Mouse (Mus musculus): ENCODE measurements around the gene Ddah2. TPM values are rescaled to one million over a fixed set of nuclear protein-coding genes. Genes with fewer than 3 reads are reported as not detected.

The Ddah2 gene
- polyA plus RNA-seq, 1 experiment: 54.0 TPM

GRCm38 (mm10) chr17:35055691-35056495, 2.9 kb upstream of the Ddah2 start:
- H3K36me3 ChIP-seq (ENCODE audit: control insufficient read depth, insufficient read depth, low read length): peaks cover 55% of the 10 kb centered on the region
- TF ChIP-seq CTCF (IDR thresholded peaks at IDR 0.05; ENCODE audit: borderline replicate concordance, control insufficient read depth, extremely low read depth, insufficient read depth, low read length, poor library complexity): no peak
- TF ChIP-seq POLR2A (IDR thresholded peaks at IDR 0.05; ENCODE audit: control insufficient read depth, extremely low read depth, insufficient read depth, low read length, poor library complexity): no peak
- H3K4me3 ChIP-seq (ENCODE audit: control insufficient read depth, insufficient read depth, low read length): no peak overlapping the region
- DNase-seq: no peak
- 96% methylated on average over 7 of the region's 7 CpGs for WGBS
- H3K27me3 ChIP-seq (ENCODE audit: control insufficient read depth, insufficient read depth, low read length): no peaks in the 10 kb centered on the region
- peaks cover 25% of the 10 kb centered on the region for H3K4me1 ChIP-seq (replicated peaks; ENCODE audit: control insufficient read depth, insufficient read depth, low read length)
- H3K27ac ChIP-seq (ENCODE audit: control insufficient read depth, insufficient read depth, low read length): no peak overlapping the region

- peaks cover 55% of the 10 kb centered on the region for H3K36me3 ChIP-seq (ENCODE audit: control insufficient read depth, insufficient read depth, low read length)
Measured at GRCm38 (mm10) chr17:35057090-35057489, 1.7 kb upstream of the Ddah2 start.

GRCm38 (mm10) chr17:35058316-35058715, 519 bp upstream of the Ddah2 start:
- Histone ChIP-seq H3K4me3 (ENCODE audit: control insufficient read depth, insufficient read depth, low read length) (no peak overlapping the region), H3K27me3 (ENCODE audit: control insufficient read depth, insufficient read depth, low read length) (no peaks in the 10 kb centered on the region), H3K4me1 (replicated peaks; ENCODE audit: control insufficient read depth, insufficient read depth, low read length) (peaks cover 12% of the 10 kb centered on the region), H3K27ac (ENCODE audit: control insufficient read depth, insufficient read depth, low read length) (no peak overlapping the region), H3K36me3 (ENCODE audit: control insufficient read depth, insufficient read depth, low read length) (peaks cover 45% of the 10 kb centered on the region)
- TF ChIP-seq CTCF (IDR thresholded peaks at IDR 0.05; ENCODE audit: borderline replicate concordance, control insufficient read depth, extremely low read depth, insufficient read depth, low read length, poor library complexity): no peak
- TF ChIP-seq POLR2A (IDR thresholded peaks at IDR 0.05; ENCODE audit: control insufficient read depth, extremely low read depth, insufficient read depth, low read length, poor library complexity): no peak
- WGBS: 88% methylated on average over 9 of the region's 9 CpGs
- DNase-seq: no peak

More at GRCm38 (mm10) chr17:35057090-35057489, 1.7 kb upstream of the Ddah2 start:
- H3K27me3 ChIP-seq (ENCODE audit: control insufficient read depth, insufficient read depth, low read length): no peaks in the 10 kb centered on the region
- DNase-seq: no peak
- 29% methylated on average over 3 of the region's 3 CpGs for WGBS
- no peak overlapping the region for H3K27ac ChIP-seq (ENCODE audit: control insufficient read depth, insufficient read depth, low read length)
- no peak overlapping the region for H3K4me3 ChIP-seq (ENCODE audit: control insufficient read depth, insufficient read depth, low read length)
- H3K4me1 ChIP-seq (replicated peaks; ENCODE audit: control insufficient read depth, insufficient read depth, low read length): peaks cover 22% of the 10 kb centered on the region
- TF ChIP-seq CTCF (IDR thresholded peaks at IDR 0.05; ENCODE audit: borderline replicate concordance, control insufficient read depth, extremely low read depth, insufficient read depth, low read length, poor library complexity): no peak
- no peak for TF ChIP-seq POLR2A (IDR thresholded peaks at IDR 0.05; ENCODE audit: control insufficient read depth, extremely low read depth, insufficient read depth, low read length, poor library complexity)

GRCm38 (mm10) chr17:35060071-35060470, 1.2 kb downstream of the Ddah2 start:
- TF ChIP-seq POLR2A (IDR thresholded peaks at IDR 0.05; ENCODE audit: control insufficient read depth, extremely low read depth, insufficient read depth, low read length, poor library complexity) (no peak), CTCF (IDR thresholded peaks at IDR 0.05; ENCODE audit: borderline replicate concordance, control insufficient read depth, extremely low read depth, insufficient read depth, low read length, poor library complexity) (no peak)
- WGBS: 73% methylated on average over 14 of the region's 14 CpGs
- peaks cover 14% of the 10 kb centered on the region for H3K4me1 ChIP-seq (replicated peaks; ENCODE audit: control insufficient read depth, insufficient read depth, low read length)
- H3K27me3 ChIP-seq (ENCODE audit: control insufficient read depth, insufficient read depth, low read length): peaks cover 6% of the 10 kb centered on the region
- no peak overlapping the region for H3K4me3 ChIP-seq (ENCODE audit: control insufficient read depth, insufficient read depth, low read length)
- DNase-seq: no peak
- H3K27ac ChIP-seq (ENCODE audit: control insufficient read depth, insufficient read depth, low read length): no peak overlapping the region
- peaks cover 30% of the 10 kb centered on the region for H3K36me3 ChIP-seq (ENCODE audit: control insufficient read depth, insufficient read depth, low read length)

GRCm38 (mm10) chr17:35060737-35061297, 2.0 kb downstream of the Ddah2 start:
- H3K27ac ChIP-seq (ENCODE audit: control insufficient read depth, insufficient read depth, low read length): no peak overlapping the region
- DNase-seq: no peak
- TF ChIP-seq CTCF (IDR thresholded peaks at IDR 0.05; ENCODE audit: borderline replicate concordance, control insufficient read depth, extremely low read depth, insufficient read depth, low read length, poor library complexity): no peak
- H3K36me3 ChIP-seq (ENCODE audit: control insufficient read depth, insufficient read depth, low read length): peaks cover 23% of the 10 kb centered on the region
- H3K4me1 ChIP-seq (replicated peaks; ENCODE audit: control insufficient read depth, insufficient read depth, low read length): peaks cover 21% of the 10 kb centered on the region
- H3K27me3 ChIP-seq (ENCODE audit: control insufficient read depth, insufficient read depth, low read length): peaks cover 12% of the 10 kb centered on the region
- no peak overlapping the region for H3K4me3 ChIP-seq (ENCODE audit: control insufficient read depth, insufficient read depth, low read length)
- 89% methylated on average over 22 of the region's 22 CpGs for WGBS

- H3K27me3 ChIP-seq (ENCODE audit: control insufficient read depth, insufficient read depth, low read length): peaks cover 16% of the 10 kb centered on the region
- DNase-seq: no peak
- peaks cover 18% of the 10 kb centered on the region for H3K36me3 ChIP-seq (ENCODE audit: control insufficient read depth, insufficient read depth, low read length)
- TF ChIP-seq CTCF (IDR thresholded peaks at IDR 0.05; ENCODE audit: borderline replicate concordance, control insufficient read depth, extremely low read depth, insufficient read depth, low read length, poor library complexity): no peak
- no peak for TF ChIP-seq POLR2A (IDR thresholded peaks at IDR 0.05; ENCODE audit: control insufficient read depth, extremely low read depth, insufficient read depth, low read length, poor library complexity)
- no peak overlapping the region for H3K4me3 ChIP-seq (ENCODE audit: control insufficient read depth, insufficient read depth, low read length)
- H3K4me1 ChIP-seq (replicated peaks; ENCODE audit: control insufficient read depth, insufficient read depth, low read length): peaks cover 21% of the 10 kb centered on the region
- no peak overlapping the region for H3K27ac ChIP-seq (ENCODE audit: control insufficient read depth, insufficient read depth, low read length)
- 98% methylated on average over 8 of the region's 8 CpGs for WGBS
Measured at GRCm38 (mm10) chr17:35061299-35061698, 2.5 kb downstream of the Ddah2 start.
